Mouse (Mus musculus): Measurements from ENCODE around the gene Optc. TPM values are rescaled to one million over a fixed set of nuclear protein-coding genes. Genes with fewer than 3 reads are reported as not detected.

Optc gene
- polyA plus RNA-seq, 1 experiment from 2014 or later = 0.14 TPM

- H3K4me2 ChIP-seq (ENCODE audit: low read depth, low read length) = no peak overlapping the region
- no peak for ATAC-seq (ENCODE audit: low read depth)
- no peaks in the 10 kb centered on the region for H3K9me3 ChIP-seq (replicated peaks; ENCODE audit: control insufficient read depth, low read length)
- peaks cover 28% of the 10 kb centered on the region for H3K4me1 ChIP-seq (ENCODE audit: control insufficient read depth, low read depth, low read length)
- no peak overlapping the region for H3K9ac ChIP-seq (ENCODE audit: low read depth, low read length)
- peak overlapping the region; percentile 51 for H3K27ac ChIP-seq (ENCODE audit: low read length)
- H3K36me3 ChIP-seq (ENCODE audit: control insufficient read depth, insufficient read depth) = no peaks in the 10 kb centered on the region
- no peak overlapping the region for H3K4me3 ChIP-seq (ENCODE audit: low read depth, low read length)
- H3K27me3 ChIP-seq (ENCODE audit: control insufficient read depth, insufficient read depth, low read depth, low read length) = no peaks in the 10 kb centered on the region
- WGBS (ENCODE audit: insufficient replicate concordance) = 67% methylated on average over 6 of the region's 6 CpGs
Observed at GRCm38 (mm10) chr1:133881813-133882212, 26.0 kb downstream of the Optc start.

GRCm38 (mm10) chr1:133878825-133879423 lies 28.9 kb downstream of the Optc start:
- H3K36me3 ChIP-seq (ENCODE audit: control insufficient read depth, insufficient read depth) = no peaks in the 10 kb centered on the region
- no peak overlapping the region for H3K27ac ChIP-seq (ENCODE audit: low read length)
- no peak for ATAC-seq (ENCODE audit: low read depth)
- H3K4me1 ChIP-seq (ENCODE audit: control insufficient read depth, low read depth, low read length) = peaks cover 15% of the 10 kb centered on the region
- WGBS (ENCODE audit: insufficient replicate concordance) = 55% methylated on average over 12 of the region's 12 CpGs
- no peak overlapping the region for H3K9ac ChIP-seq (ENCODE audit: low read depth, low read length)
- H3K4me2 ChIP-seq (ENCODE audit: low read depth, low read length) = no peak overlapping the region
- H3K4me3 ChIP-seq (ENCODE audit: low read depth, low read length) = no peak overlapping the region
- H3K9me3 ChIP-seq (replicated peaks; ENCODE audit: control insufficient read depth, low read length) = no peaks in the 10 kb centered on the region
- no peaks in the 10 kb centered on the region for H3K27me3 ChIP-seq (ENCODE audit: control insufficient read depth, insufficient read depth, low read depth, low read length)

- ATAC-seq (ENCODE audit: low read depth) = no peak
- H3K4me3 ChIP-seq (ENCODE audit: low read depth, low read length) = no peak overlapping the region
- H3K9ac ChIP-seq (ENCODE audit: low read depth, low read length) = no peak overlapping the region
- H3K9me3 ChIP-seq (replicated peaks; ENCODE audit: control insufficient read depth, low read length) = no peaks in the 10 kb centered on the region
- no peaks in the 10 kb centered on the region for H3K36me3 ChIP-seq (ENCODE audit: control insufficient read depth, insufficient read depth)
- WGBS (ENCODE audit: insufficient replicate concordance) = 79% methylated on average over 7 of the region's 7 CpGs
- no peaks in the 10 kb centered on the region for H3K27me3 ChIP-seq (ENCODE audit: control insufficient read depth, insufficient read depth, low read depth, low read length)
- peaks cover 7% of the 10 kb centered on the region for H3K4me1 ChIP-seq (ENCODE audit: control insufficient read depth, low read depth, low read length)
- no peak overlapping the region for H3K4me2 ChIP-seq (ENCODE audit: low read depth, low read length)
- no peak overlapping the region for H3K27ac ChIP-seq (ENCODE audit: low read length)
Observed at GRCm38 (mm10) chr1:133876936-133877335, 30.9 kb downstream of the Optc start.

- no peaks in the 10 kb centered on the region for H3K9me3 ChIP-seq (replicated peaks; ENCODE audit: control insufficient read depth, low read length)
- H3K36me3 ChIP-seq (ENCODE audit: control insufficient read depth, insufficient read depth) = no peaks in the 10 kb centered on the region
- 72% methylated on average over 6 of the region's 6 CpGs for WGBS (ENCODE audit: insufficient replicate concordance)
- no peaks in the 10 kb centered on the region for H3K27me3 ChIP-seq (ENCODE audit: control insufficient read depth, insufficient read depth, low read depth, low read length)
- H3K4me2 ChIP-seq (ENCODE audit: low read depth, low read length) = no peak overlapping the region
- H3K27ac ChIP-seq (ENCODE audit: low read length) = no peak overlapping the region
- ATAC-seq (ENCODE audit: low read depth) = no peak
- H3K4me3 ChIP-seq (ENCODE audit: low read depth, low read length) = no peak overlapping the region
- no peak overlapping the region for H3K9ac ChIP-seq (ENCODE audit: low read depth, low read length)
- no peaks in the 10 kb centered on the region for H3K4me1 ChIP-seq (ENCODE audit: control insufficient read depth, low read depth, low read length)
Observed at GRCm38 (mm10) chr1:133873086-133873813, 34.5 kb downstream of the Optc start.

GRCm38 (mm10) chr1:133871241-133871640 lies 36.6 kb downstream of the Optc start:
- no peak for ATAC-seq (ENCODE audit: low read depth)
- H3K27ac ChIP-seq (ENCODE audit: low read length) = no peak overlapping the region
- no peaks in the 10 kb centered on the region for H3K36me3 ChIP-seq (ENCODE audit: control insufficient read depth, insufficient read depth)
- no peak overlapping the region for H3K4me3 ChIP-seq (ENCODE audit: low read depth, low read length)
- 71% methylated on average over 10 of the region's 10 CpGs for WGBS (ENCODE audit: insufficient replicate concordance)
- no peaks in the 10 kb centered on the region for H3K4me1 ChIP-seq (ENCODE audit: control insufficient read depth, low read depth, low read length)
- no peaks in the 10 kb centered on the region for H3K9me3 ChIP-seq (replicated peaks; ENCODE audit: control insufficient read depth, low read length)
- no peak overlapping the region for H3K9ac ChIP-seq (ENCODE audit: low read depth, low read length)
- no peaks in the 10 kb centered on the region for H3K27me3 ChIP-seq (ENCODE audit: control insufficient read depth, insufficient read depth, low read depth, low read length)
- H3K4me2 ChIP-seq (ENCODE audit: low read depth, low read length) = no peak overlapping the region

GRCm38 (mm10) chr1:133869221-133869620 lies 38.6 kb downstream of the Optc start:
- no peak overlapping the region for H3K27ac ChIP-seq (ENCODE audit: low read length)
- WGBS (ENCODE audit: insufficient replicate concordance) = 49% methylated on average over 2 of the region's 2 CpGs
- ATAC-seq (ENCODE audit: low read depth) = no peak

GRCm38 (mm10) chr1:133863257-133863997 lies 44.4 kb downstream of the Optc start:
- Histone ChIP-seq H3K9ac (ENCODE audit: low read depth, low read length) (no peak overlapping the region), H3K36me3 (ENCODE audit: control insufficient read depth, insufficient read depth) (no peaks in the 10 kb centered on the region), H3K27ac (ENCODE audit: low read length) (no peak overlapping the region), H3K4me3 (ENCODE audit: low read depth, low read length) (no peak overlapping the region), H3K9me3 (replicated peaks; ENCODE audit: control insufficient read depth, low read length) (no peaks in the 10 kb centered on the region), H3K4me1 (ENCODE audit: control insufficient read depth, low read depth, low read length) (peaks cover 8% of the 10 kb centered on the region), H3K4me2 (ENCODE audit: low read depth, low read length) (no peak overlapping the region), H3K27me3 (ENCODE audit: control insufficient read depth, insufficient read depth, low read depth, low read length) (no peaks in the 10 kb centered on the region)
- ATAC-seq (ENCODE audit: low read depth) = 0 out of 2 replicates have a peak, but pooled peaks have one; percentile 16
- 13% methylated on average over 10 of the region's 10 CpGs for WGBS (ENCODE audit: insufficient replicate concordance)

More at GRCm38 (mm10) chr1:133869221-133869620, 38.6 kb downstream of the Optc start:
- H3K36me3 ChIP-seq (ENCODE audit: control insufficient read depth, insufficient read depth) = no peaks in the 10 kb centered on the region
- H3K27me3 ChIP-seq (ENCODE audit: control insufficient read depth, insufficient read depth, low read depth, low read length) = no peaks in the 10 kb centered on the region
- no peak overlapping the region for H3K9ac ChIP-seq (ENCODE audit: low read depth, low read length)
- no peaks in the 10 kb centered on the region for H3K9me3 ChIP-seq (replicated peaks; ENCODE audit: control insufficient read depth, low read length)
- no peak overlapping the region for H3K4me3 ChIP-seq (ENCODE audit: low read depth, low read length)
- H3K4me2 ChIP-seq (ENCODE audit: low read depth, low read length) = no peak overlapping the region
- H3K4me1 ChIP-seq (ENCODE audit: control insufficient read depth, low read depth, low read length) = no peaks in the 10 kb centered on the region

- Histone ChIP-seq H3K9ac (ENCODE audit: low read depth, low read length) (no peak overlapping the region), H3K27me3 (ENCODE audit: control insufficient read depth, insufficient read depth, low read depth, low read length) (peaks cover 3% of the 10 kb centered on the region), H3K4me1 (ENCODE audit: control insufficient read depth, low read depth, low read length) (peaks cover 8% of the 10 kb centered on the region), H3K27ac (ENCODE audit: low read length) (no peak overlapping the region), H3K4me3 (ENCODE audit: low read depth, low read length) (no peak overlapping the region), H3K4me2 (ENCODE audit: low read depth, low read length) (no peak overlapping the region), H3K9me3 (replicated peaks; ENCODE audit: control insufficient read depth, low read length) (no peaks in the 10 kb centered on the region), H3K36me3 (ENCODE audit: control insufficient read depth, insufficient read depth) (no peaks in the 10 kb centered on the region)
- 70% methylated on average over 5 of the region's 5 CpGs for WGBS (ENCODE audit: insufficient replicate concordance)
- no peak for ATAC-seq (ENCODE audit: low read depth)
Observed at GRCm38 (mm10) chr1:133861028-133861427, 46.8 kb downstream of the Optc start.

Data from liver, embryonic 16.5 days (tissue).